19 mouse cellular contexts compared by ENCODE assay signal in the genomic region with DNA sequence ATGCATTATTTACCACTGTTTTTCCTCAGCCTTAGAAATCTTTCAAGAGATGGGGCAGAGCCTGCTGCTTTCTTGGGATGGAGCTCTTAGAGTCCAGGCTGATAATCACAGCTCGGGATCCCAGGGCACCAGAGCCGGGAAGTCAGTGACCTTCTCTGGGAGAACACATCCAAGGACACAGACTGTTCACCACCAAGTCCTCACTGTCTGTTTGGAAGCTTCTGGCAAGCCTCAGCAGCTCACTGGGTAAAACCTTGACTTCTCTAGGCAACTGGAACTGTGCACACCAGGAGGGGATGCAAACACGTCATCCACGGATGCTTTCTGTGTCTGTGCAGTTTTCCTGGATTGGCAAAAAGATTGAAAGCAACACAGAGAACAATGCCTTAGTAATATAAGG.
DNase-seq lines count a peak whose midpoint lies in the region; ATAC-seq lines count a peak whose summit lies in the region.
"Had no signal": no experiment of that assay in that cellular context is flagged by ENCODE, and none has a peak within 500 bp of the region (broad histone marks: within the 10 kb centered on the region; RNA-seq: fewer than 3 reads in every experiment).

No protein-coding gene starts in this region.

- no peaks in the 10 kb centered on the region for H3K27me3 ChIP-seq in hindbrain, embryonic 10.5 days (ENCODE audit: insufficient read depth, poor library complexity, severe bottlenecking)
- no peaks in the 10 kb centered on the region for H3K27me3 ChIP-seq in hindbrain, embryonic 14.5 days (ENCODE audit: control insufficient read depth, insufficient read depth, low read length)
- H3K27me3 ChIP-seq: forebrain, embryonic 13.5 days; heart, embryonic 15.5 days; hindbrain, embryonic 12.5 days had no signal

- WGBS in hindbrain, embryonic 10.5 days = 71% methylated on average over 4 of the region's 4 CpGs
- 68% methylated on average over 4 of the region's 4 CpGs for WGBS in hindbrain, embryonic 14.5 days

- H3K4me3 ChIP-seq in hindbrain, embryonic 10.5 days = no peak overlapping the region
- H3K4me3 ChIP-seq in hindbrain, embryonic 14.5 days (replicated peaks; ENCODE audit: low read length) = no peak overlapping the region
- H3K4me3 ChIP-seq: embryonic facial prominence, embryonic 10.5 days; forebrain, embryonic 13.5 days; heart, adult 2 months; heart, embryonic 15.5 days; hindbrain, embryonic 12.5 days had no signal

- no peaks in the 10 kb centered on the region for H3K9me3 ChIP-seq in hindbrain, embryonic 10.5 days
- no peaks in the 10 kb centered on the region for H3K9me3 ChIP-seq in hindbrain, embryonic 14.5 days (ENCODE audit: control insufficient read depth, low read length)
- H3K9me3 ChIP-seq: embryonic facial prominence, embryonic 10.5 days; forebrain, embryonic 13.5 days; heart, embryonic 15.5 days; hindbrain, embryonic 12.5 days had no signal

- H3K4me2 ChIP-seq in hindbrain, embryonic 14.5 days (replicated peaks) = no peak overlapping the region
- H3K4me2 ChIP-seq: forebrain, embryonic 13.5 days; heart, embryonic 11.5 days; heart, embryonic 15.5 days; hindbrain, embryonic 12.5 days had no signal

- 0 out of 2 replicates have a peak, but pooled peaks cover 9% of the 10 kb centered on the region for H3K4me1 ChIP-seq in hindbrain, embryonic 10.5 days (replicated peaks)
- no peaks in the 10 kb centered on the region for H3K4me1 ChIP-seq in hindbrain, embryonic 14.5 days (replicated peaks; ENCODE audit: control insufficient read depth, insufficient read depth, low read length)
- H3K4me1 ChIP-seq: embryonic facial prominence, embryonic 10.5 days; forebrain, embryonic 13.5 days; heart, embryonic 15.5 days; hindbrain, embryonic 12.5 days had no signal

- H3K36me3 ChIP-seq in hindbrain, embryonic 10.5 days = no peaks in the 10 kb centered on the region
- no peaks in the 10 kb centered on the region for H3K36me3 ChIP-seq in hindbrain, embryonic 14.5 days (replicated peaks; ENCODE audit: control insufficient read depth, insufficient read depth)
- H3K36me3 ChIP-seq: embryonic facial prominence, embryonic 10.5 days; heart, embryonic 15.5 days; hindbrain, embryonic 12.5 days had no signal

- no peak overlapping the region for H3K9ac ChIP-seq in hindbrain, embryonic 14.5 days
- H3K9ac ChIP-seq: forebrain, embryonic 13.5 days; forebrain, postnatal 0 days; heart, embryonic 15.5 days; hindbrain, embryonic 12.5 days had no signal

- DNase-seq in hindbrain, embryonic 10.5 days (ENCODE audit: low spot score) = no peak
- no peak for DNase-seq in hindbrain, embryonic 14.5 days (ENCODE audit: low spot score)
- peak; percentile 2 for DNase-seq in ovary, adult 18-20 months (ENCODE audit: low spot score)
- DNase-seq in ovary, postnatal 10 days (ENCODE audit: low spot score) = no peak
- peak; percentile 42 for DNase-seq in adrenal gland, postnatal 10 days
- no peak for DNase-seq in layer of hippocampus, postnatal 36 days
- DNase-seq in urinary bladder, postnatal 25 days (ENCODE audit: low spot score) = no peak
- DNase-seq: cerebellum, adult 8-10 months; forebrain, postnatal 0 days; gastrocnemius, postnatal 14 days; heart, adult 2 months; heart, postnatal 14 days; kidney, adult 2 months had no signal

- no peak for ATAC-seq in hindbrain, embryonic 14.5 days (ENCODE audit: low FRiP score)
- ATAC-seq: forebrain, embryonic 13.5 days; forebrain, postnatal 0 days; intestine, embryonic 16.5 days had no signal

- H3K27ac ChIP-seq in hindbrain, embryonic 10.5 days = 0 out of 2 replicates have a peak overlapping the region, but pooled peaks have one; percentile 8
- H3K27ac ChIP-seq in hindbrain, embryonic 14.5 days = no peak overlapping the region
- H3K27ac ChIP-seq: embryonic facial prominence, embryonic 10.5 days; forebrain, embryonic 13.5 days; heart, adult 2 months; heart, embryonic 15.5 days; hindbrain, embryonic 12.5 days had no signal

Comparison
In these comparisons a context has a peak if more than half of its experiments do, and no peak if none do; other contexts are left out.
1. DNase-seq: peak in ovary, adult 18-20 months (single experiment) and adrenal gland, postnatal 10 days (single experiment); none in hindbrain, embryonic 10.5 days (single experiment), hindbrain, embryonic 14.5 days (single experiment), ovary, postnatal 10 days (single experiment), layer of hippocampus, postnatal 36 days (0 of 2) and urinary bladder, postnatal 25 days (single experiment).